Mouse (Mus musculus) granulocyte monocyte progenitor cell, adult 5-6 weeks (primary cell): ENCODE measurements around the gene Rab3d. TPM values are rescaled to one million over a fixed set of nuclear protein-coding genes. Genes with fewer than 3 reads are reported as not detected.
A peak's percentile ranks its signal among the peaks of the same experiment; 100 is the strongest.

ENCODE experiments used
- ATAC-seq: replicated peaks from 2 replicates; pipeline ENCODE4 v1.8.0; 2016; ENCODE audit warnings: mild to moderate bottlenecking, moderate TSS enrichment, inconsistent platforms; ENCODE audit not compliant: poor library complexity, severe bottlenecking
- total RNA-seq, 2 experiments: library from RNA; stranded (forward) in 1 of 2; stranded (reverse) in 1 of 2; fragments of 200-712, 200-1000 nt in 1 of 2; fragments of >200 nt in 1 of 2; fragmentation: Nextera tagmentation in 1 of 2; gene quantifications; 2 replicates each; pipeline ENCODE4 v1.2.3; 2014 to 2017

Gene Rab3d
- total RNA-seq, 2 experiments from 2014 or later = 22.5 to 51.7 TPM

DNA sequence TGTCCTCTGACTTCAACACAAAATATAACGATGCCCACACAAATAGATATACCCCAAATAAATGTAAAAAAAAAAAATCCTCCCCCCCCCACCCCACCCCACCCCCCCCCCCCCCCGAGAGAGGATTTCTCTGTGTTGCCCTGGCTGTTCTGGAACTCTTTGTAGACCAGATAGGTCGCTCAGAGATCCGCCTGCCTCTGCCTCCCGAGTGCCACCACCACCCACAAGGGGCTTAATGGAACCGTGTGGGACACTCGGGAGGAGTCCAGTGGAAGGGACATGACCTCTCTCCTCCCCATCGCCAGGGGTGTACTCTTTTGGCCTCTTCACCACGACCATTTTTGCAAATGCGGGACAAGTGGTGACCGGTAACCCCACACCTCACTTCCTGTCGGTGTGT is 25.1 kb upstream of the Rab3d start:
- no peak for ATAC-seq

DNA sequence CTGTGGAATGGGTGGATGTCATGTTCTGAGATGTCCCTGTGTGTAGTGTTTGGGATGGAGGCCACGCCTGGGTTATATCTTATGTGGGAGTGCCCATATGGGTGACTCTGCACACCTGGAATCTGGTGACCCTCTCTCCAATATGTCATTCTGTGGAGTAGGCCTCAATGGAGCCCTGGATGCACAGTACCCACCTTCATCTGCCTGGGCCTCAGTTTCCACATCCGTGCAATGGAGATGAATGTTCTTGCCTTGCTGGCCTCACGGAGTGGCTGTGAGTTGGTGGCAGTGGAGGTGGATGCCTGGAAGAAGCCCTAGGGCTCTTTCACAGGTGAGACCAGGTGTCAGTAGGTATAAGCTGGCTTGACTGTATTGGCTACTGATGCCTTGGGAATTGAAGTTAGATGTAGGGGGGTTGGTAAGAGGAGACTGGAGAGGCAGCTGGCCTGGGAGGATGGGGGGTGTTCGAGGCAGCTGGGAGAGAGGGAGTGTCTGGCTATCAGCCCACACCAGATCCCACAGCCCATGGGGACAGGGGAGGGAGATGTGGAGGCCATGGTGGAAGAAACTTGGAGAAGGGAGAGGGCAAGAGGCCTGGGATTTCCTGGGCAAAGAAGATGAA is 20.4 kb upstream of the Rab3d start:
- no peak for ATAC-seq

GRCm38 (mm10) chr9:21937711-21938175 is 19.8 kb upstream of the Rab3d start:
- no peak for ATAC-seq

GRCm38 (mm10) chr9:21936692-21937570 is 18.9 kb upstream of the Rab3d start, which contains the start of gene Plppr2:
Gene Plppr2, plus strand, starts transcription at chr9:21937033.
- peak; percentile 99 for ATAC-seq

GRCm38 (mm10) chr9:21935466-21936131 is 17.6 kb upstream of the Rab3d start:
- ATAC-seq = no peak

- no peak for ATAC-seq
Observed at GRCm38 (mm10) chr9:21934021-21934420, 16.0 kb upstream of the Rab3d start.

DNA sequence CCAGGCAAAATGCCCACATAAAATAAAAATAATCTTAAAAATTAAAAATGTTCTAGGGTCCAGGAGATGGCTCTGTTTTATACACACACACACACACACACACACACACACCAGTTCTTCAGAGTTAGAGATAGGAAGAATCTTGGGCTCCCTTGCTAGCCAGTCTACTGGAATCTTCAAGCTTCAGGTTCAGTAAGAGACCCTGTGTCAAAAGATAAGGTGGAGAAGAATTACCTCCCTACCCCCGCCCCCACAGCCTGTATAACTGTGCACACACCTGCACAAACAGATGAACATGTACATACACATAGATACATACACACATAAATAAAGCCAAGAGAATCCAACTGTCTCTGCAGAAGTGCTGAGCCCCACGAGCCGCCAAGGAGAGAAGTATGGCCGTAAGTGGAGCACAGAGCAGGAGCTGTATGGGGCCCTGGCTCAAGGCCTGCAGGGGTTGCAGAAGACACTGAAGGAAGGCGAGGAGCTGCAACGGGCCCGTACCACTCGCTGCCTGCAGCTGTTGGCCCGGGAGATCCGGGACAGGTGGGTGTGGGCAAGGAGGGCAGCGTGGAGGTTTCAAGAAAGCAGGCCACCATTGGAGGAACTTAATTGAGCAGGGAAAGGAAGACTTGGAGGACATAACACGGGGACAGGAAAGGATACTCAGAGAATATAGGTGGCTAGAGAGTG is 14.6 kb upstream of the Rab3d start:
- no peak for ATAC-seq

DNA sequence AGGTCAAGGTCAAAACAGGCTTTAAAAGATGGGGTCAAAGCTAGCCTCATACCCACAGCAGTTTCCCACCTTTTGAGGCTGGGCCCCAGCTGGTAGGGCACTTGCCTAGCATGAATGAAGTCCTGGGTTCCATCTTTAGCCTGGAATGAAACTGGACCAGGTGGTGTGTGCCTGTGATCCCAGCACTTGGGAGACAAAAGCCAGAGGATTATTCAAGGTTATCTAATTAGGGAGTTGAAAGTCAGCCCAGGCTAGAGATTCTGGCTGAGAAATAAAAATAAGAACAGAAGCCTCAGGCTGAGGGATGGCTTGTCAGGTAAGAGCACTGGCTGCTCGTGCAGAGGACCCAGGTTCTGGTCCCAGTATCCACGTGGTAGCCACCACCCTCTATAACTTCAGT is 14.0 kb upstream of the Rab3d start:
- no peak for ATAC-seq

DNA sequence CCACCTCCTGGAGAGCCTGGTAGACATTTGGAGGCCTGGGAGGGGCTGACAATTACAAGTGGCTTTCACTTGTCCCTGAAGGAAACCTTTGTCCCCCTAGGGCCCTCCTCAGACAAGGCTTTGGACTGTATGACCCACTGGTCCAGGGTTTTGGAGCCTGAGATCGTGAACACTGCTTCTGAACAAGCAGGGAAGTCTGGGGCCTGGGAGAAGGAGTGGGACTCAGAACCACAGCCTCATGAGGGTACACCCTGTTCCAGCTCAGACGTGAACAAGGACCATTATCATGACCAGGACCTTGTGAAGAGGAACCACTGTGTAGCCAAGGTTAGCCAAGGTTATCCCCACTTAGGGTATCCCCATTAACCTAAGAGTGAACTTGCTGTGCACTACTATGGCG is 11.2 kb upstream of the Rab3d start:
- no peak for ATAC-seq

- ATAC-seq = peak; percentile 81
Observed at GRCm38 (mm10) chr9:21927208-21927753, 9.3 kb upstream of the Rab3d start, which contains the start of the genes Ccdc159 and Tmem205. Gene Ccdc159, plus strand, starts transcription at chr9:21927471. Gene Tmem205, minus strand, starts transcription at chr9:21927556.

DNA sequence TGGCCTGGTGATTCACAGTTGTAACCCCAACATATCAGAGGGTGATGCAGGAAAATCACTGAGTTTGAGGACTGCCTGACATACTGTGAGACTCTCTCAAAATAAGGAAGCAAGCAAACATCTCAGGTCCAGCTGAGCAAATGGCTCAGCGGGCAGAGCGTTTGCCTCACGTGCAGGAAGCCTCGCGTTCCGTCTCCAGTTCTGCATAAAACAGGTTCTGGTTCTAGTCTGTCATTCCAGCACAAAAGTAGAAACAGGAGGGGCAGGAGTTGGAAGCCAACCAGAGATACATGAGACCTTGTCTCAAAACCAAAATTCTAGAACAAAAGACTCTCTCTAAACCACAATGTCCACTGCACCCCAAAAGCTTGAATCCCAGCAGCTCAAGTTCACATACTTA is 8.8 kb upstream of the Rab3d start:
- ATAC-seq = peak; percentile 25; the same call in 1 of the 2 replicates

DNA sequence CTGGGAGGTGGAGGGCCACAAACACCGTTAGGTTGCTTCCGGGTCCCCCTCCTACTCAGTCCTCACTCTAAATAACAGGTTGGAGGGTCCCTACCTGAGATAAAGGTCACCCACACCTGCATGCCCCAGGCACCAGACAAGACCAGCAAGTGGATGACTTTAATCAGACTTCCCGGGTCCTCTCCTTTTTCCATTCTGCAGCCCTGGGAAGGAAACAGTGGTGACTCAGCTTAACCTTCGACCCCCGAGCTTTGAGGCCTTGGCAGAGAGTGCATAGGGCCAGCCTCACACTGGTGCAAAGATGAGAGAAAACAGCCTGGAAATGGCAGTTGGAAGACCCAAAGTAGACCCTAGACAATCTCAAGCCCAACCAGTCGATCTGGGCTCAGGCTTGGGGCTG is 8.2 kb upstream of the Rab3d start:
- no peak for ATAC-seq

DNA sequence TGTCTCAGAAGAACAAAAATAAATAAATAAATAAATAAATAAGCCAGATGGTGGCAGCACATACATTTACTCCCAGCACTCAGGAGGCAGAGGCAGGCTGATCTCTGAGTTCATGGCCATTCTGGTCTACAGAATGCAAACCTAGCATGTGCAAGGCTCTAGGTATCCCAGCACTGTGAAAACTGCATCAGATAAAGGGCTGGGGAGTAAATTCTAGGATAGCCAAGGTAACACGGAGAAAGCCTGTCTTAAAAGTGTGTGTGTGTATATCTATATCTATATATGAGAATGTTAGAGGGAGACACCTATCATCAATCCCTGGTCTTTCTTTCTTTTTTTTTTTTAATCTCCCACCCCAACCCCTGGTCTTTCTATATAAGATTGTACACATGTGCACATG is 7.5 kb upstream of the Rab3d start:
- ATAC-seq = no peak

GRCm38 (mm10) chr9:21925034-21925433 is 7.0 kb upstream of the Rab3d start:
- no peak for ATAC-seq

- peak; percentile 75 for ATAC-seq
Observed at GRCm38 (mm10) chr9:21924099-21924493, 6.1 kb upstream of the Rab3d start.

DNA sequence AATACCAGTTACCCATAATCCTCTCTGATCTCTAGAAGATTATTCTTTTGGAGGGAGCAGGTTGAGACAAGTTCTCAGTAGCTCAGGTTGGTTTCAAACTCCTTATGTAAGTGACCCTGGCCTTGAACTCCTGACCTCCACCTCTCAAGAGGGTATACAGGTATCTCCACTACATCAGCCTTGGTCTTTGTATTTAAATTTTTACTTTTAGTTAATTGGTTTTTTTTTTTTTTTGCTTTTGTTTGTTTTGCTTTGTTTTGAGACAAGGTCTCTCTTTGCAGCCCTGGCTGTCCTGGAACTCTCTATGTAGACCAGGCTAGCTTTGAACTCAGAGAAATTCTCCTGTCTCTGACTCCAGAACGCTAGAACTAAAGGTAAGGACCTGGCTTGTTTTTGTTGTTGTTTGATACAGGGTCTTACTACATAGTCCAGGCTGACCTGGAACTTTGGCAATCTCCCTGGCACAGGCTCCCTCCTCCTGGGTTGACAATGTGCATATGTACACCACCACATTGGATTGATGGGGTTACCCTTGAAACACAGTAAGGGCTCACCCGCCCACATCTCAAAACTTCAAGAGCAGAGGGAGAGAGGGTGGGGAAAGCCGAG is 5.6 kb upstream of the Rab3d start:
- ATAC-seq = no peak

DNA sequence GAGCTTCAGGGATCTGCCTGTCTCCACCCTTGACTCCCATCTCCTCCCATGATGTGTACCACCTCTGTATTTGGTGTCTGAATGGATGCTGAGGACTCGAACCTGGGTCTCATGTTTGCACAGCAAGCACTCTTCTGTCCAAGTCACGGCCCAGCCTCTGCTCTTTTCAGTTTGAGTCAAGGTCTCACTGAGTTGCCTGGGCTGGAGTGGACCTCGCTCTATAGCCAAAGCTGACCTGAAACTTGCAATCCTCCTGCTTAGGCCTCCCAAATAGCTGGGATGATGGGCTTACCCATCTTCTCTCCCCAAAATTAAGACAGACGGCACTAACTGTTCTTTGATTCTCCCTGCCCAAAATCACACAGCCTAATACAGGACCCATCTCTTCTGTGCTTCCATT is 5.0 kb upstream of the Rab3d start:
- ATAC-seq = no peak

- ATAC-seq = no peak
Observed at GRCm38 (mm10) chr9:21918692-21919384, 846 bp upstream of the Rab3d start.

DNA sequence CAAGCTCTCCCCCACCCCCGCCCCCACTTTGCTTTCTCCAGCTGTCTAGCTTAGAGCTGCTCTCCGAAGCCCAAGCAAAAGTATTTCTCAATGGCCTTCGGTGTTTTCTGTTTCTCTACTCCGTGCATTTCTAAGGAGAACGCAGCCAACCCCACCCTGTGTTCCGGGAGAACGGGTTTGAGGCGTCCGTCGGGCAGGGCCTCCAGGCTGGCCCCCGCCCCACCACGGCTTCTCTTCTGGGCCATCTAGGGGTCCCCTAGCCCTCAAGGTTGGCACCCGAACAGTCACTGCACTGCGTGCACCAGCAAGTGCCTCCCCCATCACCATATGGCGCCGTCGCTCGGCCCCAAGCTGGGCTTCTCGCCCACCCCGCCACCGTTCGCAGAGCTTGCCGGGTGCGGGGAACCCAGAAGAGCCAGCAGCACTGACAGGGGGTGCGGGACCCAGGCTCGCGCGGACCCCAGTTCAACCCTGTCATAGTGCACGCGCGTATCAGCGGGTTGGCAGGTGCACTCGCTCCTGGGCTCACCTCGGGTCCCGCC is 428 bp downstream of the Rab3d start:
- peak; percentile 3 for ATAC-seq
